Mouse (Mus musculus) heart, embryonic 10.5 days (tissue): ENCODE data around the gene Gimap7. TPM values are rescaled to one million over a fixed set of nuclear protein-coding genes. Genes with fewer than 3 reads are reported as not detected.

Experiments used
- DNase-seq: peaks from one replicate; pipeline ENCODE4 v3.0.0-alpha.2; 2017; ENCODE audit warnings: low spot score
- H3K27ac ChIP-seq: fragments of 300-500 bp; sonication (generic); 2 replicates; pipeline ENCODE4 v1.5.1; 2016; ENCODE audit warnings: mild to moderate bottlenecking
- H3K27me3 ChIP-seq: fragments of 300-500 bp; sonication (generic); 2 replicates; pipeline ENCODE4 v1.6.1; 2016; ENCODE audit warnings: mild to moderate bottlenecking; ENCODE audit not compliant: poor library complexity, insufficient read depth, severe bottlenecking
- H3K36me3 ChIP-seq: fragments of 300-500 bp; sonication (generic); 2 replicates; pipeline ENCODE4 v1.6.1; 2016; ENCODE audit warnings: mild to moderate bottlenecking, moderate library complexity
- H3K4me1 ChIP-seq: fragments of 300-500 bp; sonication (generic); 2 replicates; pipeline ENCODE4 v1.6.1; 2016; ENCODE audit warnings: mild to moderate bottlenecking
- H3K4me3 ChIP-seq: fragments of 300-500 bp; sonication (generic); 2 replicates; pipeline ENCODE4 v1.5.1; 2016; ENCODE audit warnings: mild to moderate bottlenecking, moderate library complexity
- H3K9me3 ChIP-seq: fragments of 300-500 bp; sonication (generic); 2 replicates; pipeline ENCODE4 v1.6.1; 2016; ENCODE audit warnings: mild to moderate bottlenecking, moderate library complexity
- WGBS: fragments of 180-500 bp; shearing (Covaris S2); methylation state at CpG from one replicate; pipeline ENCODE4 v1.1.7; 2016; 5-methylcytosine and 5-hydroxymethylcytosine counted together
- polyA plus RNA-seq: library from polyadenylated mRNA; unstranded; fragments of >200 nt; fragmentation: Nextera tagmentation; extraction: Ambion mirVana; gene quantifications from 2 replicates; pipeline ENCODE4 v1.2.1, GENCODE M21; 2016

The Gimap7 gene
- not detected in 2 replicates for polyA plus RNA-seq

DNA sequence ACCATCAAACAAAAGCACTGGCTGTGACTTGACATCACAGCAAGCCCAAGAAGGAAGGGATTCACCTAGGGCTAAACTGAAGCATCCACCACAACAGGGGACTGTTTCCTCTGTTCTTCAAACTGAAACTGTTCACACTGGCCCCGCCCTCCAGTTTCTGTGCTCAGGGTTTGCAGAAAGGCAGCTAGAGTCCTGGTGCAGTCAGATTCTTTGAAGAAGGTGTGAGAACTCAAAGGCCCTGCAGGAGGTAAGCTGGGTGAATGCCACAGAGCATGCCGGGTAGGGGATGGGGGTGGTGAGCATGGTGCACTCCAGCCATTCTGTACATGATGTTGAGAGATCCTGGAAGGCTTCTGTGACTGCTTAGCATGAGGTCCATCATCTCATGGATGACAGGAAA is at the start of gene Gimap7, which contains the start of gene Gm28053:
Gimap7 (plus strand) TSS at position 167 of the 400 bp plus-strand sequence.
Gm28053 (plus strand) TSS at position 153 of the 400 bp plus-strand sequence.
- no peaks in the 10 kb centered on the region for H3K9me3 ChIP-seq
- no peaks in the 10 kb centered on the region for H3K36me3 ChIP-seq
- H3K4me3 ChIP-seq: no peak within 1 kb of the TSS
- 55% methylated on average over 2 of the region's 2 CpGs for WGBS
- H3K27ac ChIP-seq: no peak within 1 kb of the TSS
- H3K27me3 ChIP-seq: no peaks in the 10 kb centered on the region
- no peaks in the 10 kb centered on the region for H3K4me1 ChIP-seq
- no peak for DNase-seq

DNA sequence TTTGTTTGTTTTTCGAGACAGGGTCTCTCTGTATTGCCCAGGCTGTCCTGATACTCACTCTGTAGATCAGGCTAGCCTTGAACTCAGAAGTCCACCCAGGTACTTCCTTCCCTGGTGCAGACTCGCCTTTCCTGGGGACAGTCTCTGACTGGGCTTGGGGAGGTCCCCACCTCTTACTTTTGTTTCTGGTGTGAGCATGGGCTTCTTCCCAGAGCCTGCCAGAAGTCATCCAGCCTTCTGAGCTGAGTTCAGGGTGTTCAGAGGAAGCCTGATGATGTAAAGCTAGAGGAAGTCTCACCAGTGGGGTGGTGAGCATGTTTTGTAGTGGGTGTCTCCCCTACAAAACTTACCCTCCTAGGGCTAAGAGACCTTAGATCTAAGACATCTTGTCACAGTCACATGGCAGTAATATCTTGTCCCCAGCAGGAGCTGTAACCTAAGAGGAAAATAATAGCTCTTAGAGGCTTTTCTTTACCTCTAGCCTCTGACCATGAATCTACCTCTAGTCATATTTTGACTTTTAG is 48.9 kb upstream of the Gimap7 start:
- Histone ChIP-seq H3K4me1 (no peaks in the 10 kb centered on the region), H3K27ac (no peak overlapping the region), H3K9me3 (no peaks in the 10 kb centered on the region), H3K4me3 (no peak overlapping the region), H3K27me3 (no peaks in the 10 kb centered on the region), H3K36me3 (no peaks in the 10 kb centered on the region)
- 70% methylated on average over 2 of the region's 2 CpGs for WGBS
- DNase-seq: no peak

DNA sequence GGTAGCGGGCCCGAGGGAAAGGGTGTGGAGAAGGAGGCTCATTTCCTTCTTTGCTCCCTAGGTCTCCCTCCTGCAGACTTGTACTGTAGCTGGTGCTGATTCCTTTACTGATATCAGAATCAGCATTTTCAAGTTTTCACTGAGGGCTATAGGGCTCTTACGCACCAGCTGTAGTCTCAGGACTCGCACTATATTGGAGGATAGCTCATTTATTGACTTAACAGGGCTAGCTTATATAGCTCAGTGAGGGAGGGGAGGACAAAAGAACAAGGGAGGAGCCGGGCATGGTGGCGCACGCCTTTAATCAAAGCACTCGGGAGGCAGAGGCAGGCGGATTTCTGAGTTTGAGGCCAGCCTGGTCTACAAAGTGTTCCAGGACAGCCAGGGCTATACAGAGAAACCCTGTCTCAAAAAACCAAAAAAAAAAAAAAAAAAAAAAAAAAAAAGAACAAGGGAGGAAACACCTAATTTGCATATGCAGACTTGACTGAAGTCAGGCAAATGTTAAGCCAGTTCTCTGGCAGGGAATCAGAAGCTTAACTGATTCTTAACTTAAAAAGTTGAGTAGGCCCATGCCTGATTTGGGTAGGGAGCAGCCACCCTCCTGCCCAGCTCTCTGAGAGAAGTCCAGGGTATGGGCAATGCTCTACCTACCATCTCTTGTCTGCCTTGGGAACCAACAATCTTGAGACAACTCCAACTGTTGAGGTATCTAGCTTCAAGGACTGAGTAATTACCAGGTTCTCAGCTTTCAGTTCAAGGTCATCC is 43.9 kb upstream of the Gimap7 start:
- 90% methylated on average over 9 of the region's 9 CpGs for WGBS
- H3K9me3 ChIP-seq: no peaks in the 10 kb centered on the region
- H3K27me3 ChIP-seq: no peaks in the 10 kb centered on the region
- no peaks in the 10 kb centered on the region for H3K36me3 ChIP-seq
- peaks cover 8% of the 10 kb centered on the region for H3K4me1 ChIP-seq
- no peak for DNase-seq
- H3K27ac ChIP-seq: no peak overlapping the region
- no peak overlapping the region for H3K4me3 ChIP-seq

DNA sequence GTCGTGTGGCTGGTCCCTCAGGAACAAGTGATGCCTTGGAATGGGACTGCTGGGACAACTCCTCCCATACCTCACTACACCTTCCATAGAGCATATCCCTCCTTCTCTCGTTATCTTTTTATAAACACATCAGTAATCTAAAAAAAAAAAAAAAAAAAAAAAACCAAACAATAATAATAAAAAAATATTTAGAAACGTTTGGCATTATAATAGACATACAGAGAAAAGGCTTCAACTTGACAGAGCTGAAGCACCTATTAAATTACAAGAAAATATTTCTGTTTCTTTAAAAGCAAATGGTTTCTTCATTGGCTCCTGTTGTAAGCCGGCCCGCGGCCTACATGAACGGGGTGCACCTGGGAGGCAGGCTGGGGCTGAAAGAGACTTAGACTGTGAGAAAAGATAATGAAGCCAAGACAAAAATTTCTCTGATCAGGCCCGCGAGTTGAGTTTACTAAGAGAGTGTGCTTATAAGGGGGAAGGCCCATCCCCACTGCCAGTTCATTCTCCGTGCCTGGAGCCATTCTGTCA is 43.0 kb upstream of the Gimap7 start:
- DNase-seq: no peak
- peak overlapping the region; percentile 65; the same call in 1 of the 2 replicates for H3K27ac ChIP-seq
- H3K36me3 ChIP-seq: no peaks in the 10 kb centered on the region
- H3K4me3 ChIP-seq: peak overlapping the region; percentile 46
- 51% methylated on average over 10 of the region's 10 CpGs for WGBS
- H3K4me1 ChIP-seq: peaks cover 8% of the 10 kb centered on the region
- H3K27me3 ChIP-seq: no peaks in the 10 kb centered on the region
- no peaks in the 10 kb centered on the region for H3K9me3 ChIP-seq

DNA sequence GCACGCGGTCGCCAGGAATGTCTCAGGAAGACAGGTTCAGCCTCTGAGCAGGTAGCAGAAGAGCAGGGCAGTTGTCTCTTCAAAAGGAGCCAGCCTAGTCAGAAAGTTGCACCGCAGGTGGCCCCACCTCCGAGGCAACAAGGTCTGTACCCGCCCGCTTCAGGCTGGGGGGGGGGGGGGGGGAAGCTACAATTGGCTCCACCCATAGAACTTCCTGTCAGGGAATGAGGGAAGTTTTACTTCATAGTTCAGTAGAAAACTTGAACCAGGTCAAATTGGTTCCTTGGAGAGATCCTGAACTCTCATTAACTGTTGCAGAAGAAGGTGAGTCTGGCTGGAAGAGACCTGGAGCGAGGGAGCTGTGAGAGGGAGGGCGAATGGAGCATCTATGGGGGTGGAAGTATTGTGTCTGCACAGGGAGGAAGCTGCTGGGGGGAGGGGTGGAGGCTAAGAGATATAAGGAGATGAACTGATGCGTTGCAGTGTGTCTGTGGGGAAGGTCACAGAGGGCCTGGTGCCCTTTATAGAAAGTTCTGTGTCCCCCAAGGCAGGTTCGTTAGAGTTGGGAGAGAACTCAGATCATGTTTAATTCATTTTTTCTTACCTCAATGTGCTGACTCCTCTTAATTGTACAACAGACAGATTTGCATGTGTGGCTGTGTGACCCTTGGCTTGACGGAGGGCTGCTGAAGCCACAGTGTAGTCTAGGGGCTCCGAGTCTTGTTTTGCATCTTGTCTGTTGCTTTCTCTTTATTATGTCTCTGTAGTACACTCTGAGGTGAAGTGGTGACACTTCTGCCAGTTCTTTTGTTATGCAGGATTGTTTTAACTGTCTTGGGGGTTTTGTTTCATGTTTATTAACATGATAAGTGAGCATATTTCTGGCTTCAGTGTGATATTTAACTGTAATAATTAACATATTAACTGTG is 42.2 kb upstream of the Gimap7 start, which contains the start of gene Gimap9:
Gimap9 (plus strand) TSS at position 199 of the 929 bp plus-strand sequence.
- H3K4me3 ChIP-seq: peak within 1 kb of the TSS; percentile 46
- WGBS: 19% methylated on average over 13 of the region's 13 CpGs
- peak; percentile 75 for DNase-seq
- H3K4me1 ChIP-seq: peaks cover 8% of the 10 kb centered on the region
- peak within 1 kb of the TSS; percentile 65; the same call in 1 of the 2 replicates for H3K27ac ChIP-seq
- no peaks in the 10 kb centered on the region for H3K9me3 ChIP-seq
- no peaks in the 10 kb centered on the region for H3K27me3 ChIP-seq
- H3K36me3 ChIP-seq: no peaks in the 10 kb centered on the region

DNA sequence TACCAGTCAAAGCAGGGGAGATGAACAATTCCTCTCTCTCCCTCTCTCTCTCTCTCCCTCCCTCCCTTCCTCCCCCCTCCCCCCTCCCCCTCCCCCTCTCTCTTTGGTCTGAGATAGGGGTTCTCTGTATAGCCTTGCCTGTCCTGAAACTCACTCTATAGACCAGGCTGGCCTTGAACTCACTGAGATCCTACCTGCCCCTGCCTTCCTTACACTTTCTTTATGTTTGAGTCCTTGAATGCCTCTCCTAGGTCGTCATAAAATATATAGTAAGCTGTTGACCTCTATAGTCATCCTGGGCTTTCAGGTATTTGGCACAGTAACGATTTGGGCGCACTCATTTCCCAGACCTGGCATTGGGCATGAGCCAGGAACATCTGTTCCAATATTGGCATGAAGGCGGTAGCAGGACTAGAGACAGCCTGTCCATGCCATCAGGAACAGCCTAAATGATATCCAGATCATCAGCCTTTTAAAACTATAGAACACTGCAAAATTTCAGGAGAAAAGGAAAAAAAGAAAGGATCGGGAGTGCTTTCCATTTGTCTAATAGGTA is 41.5 kb upstream of the Gimap7 start:
- Histone ChIP-seq H3K9me3 (no peaks in the 10 kb centered on the region), H3K4me1 (peaks cover 8% of the 10 kb centered on the region), H3K36me3 (no peaks in the 10 kb centered on the region), H3K27me3 (no peaks in the 10 kb centered on the region), H3K4me3 (peak overlapping the region; percentile 46), H3K27ac (no peak overlapping the region)
- 84% methylated on average over 5 of the region's 5 CpGs for WGBS
- no peak for DNase-seq

DNA sequence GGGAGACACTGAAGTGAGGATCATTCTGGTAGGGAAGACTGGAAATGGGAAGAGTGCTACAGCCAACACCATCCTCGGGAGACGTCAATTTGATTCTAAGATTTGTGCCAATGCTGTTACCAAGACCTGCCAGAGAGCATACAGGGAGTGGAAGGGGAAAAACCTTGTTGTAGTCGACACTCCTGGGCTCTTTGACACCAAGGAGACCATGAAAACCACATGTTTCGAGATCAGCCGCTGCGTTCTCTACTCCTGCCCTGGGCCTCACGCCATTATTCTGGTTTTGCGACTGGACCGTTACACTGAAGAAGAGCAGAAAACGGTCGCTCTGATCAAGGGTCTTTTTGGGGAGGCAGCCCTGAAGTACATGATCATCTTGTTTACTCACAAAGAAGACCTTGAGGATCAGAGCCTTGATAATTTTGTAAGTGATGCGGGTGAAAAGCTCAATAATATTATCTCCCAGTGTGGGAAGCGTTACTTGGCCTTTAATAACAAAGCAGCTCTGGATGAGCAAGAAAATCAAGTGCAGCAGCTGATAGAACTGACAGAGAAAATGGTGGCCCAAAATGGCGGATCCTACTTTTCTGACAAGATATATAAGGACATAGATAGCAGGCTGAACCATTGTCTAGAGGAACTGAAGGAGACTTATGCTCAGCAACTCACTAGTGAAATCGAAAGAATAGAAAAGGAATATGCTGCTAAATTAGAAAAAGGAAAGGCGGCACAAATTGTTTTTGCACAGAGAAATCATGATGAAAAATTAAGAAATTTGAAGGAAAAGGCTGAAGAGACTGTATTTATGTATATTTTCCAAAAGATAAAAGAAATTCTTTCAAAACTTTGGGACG is 40.7 kb upstream of the Gimap7 start:
- peaks cover 8% of the 10 kb centered on the region for H3K4me1 ChIP-seq

DNA sequence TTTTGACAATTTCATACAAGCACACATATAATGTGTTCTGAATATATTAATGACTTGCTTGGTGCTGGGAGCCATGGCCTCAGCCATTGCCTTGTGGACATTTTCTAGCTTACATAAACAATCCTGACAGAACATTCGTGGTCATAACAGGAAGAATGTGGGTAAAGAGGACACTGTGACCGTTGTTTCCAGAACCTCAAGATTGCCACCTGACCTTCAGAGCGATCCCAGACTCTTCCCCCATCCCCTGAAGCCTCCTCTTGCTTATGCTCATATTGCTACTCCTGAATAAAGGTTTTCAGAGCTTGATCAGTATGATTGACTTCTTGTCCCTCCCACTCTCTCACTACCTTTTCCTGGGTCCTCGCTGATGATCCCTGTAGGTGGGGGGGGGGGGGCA is 40.0 kb upstream of the Gimap7 start:
- H3K9me3 ChIP-seq: no peaks in the 10 kb centered on the region
- H3K36me3 ChIP-seq: no peaks in the 10 kb centered on the region
- no peaks in the 10 kb centered on the region for H3K27me3 ChIP-seq
- no peak overlapping the region for H3K27ac ChIP-seq
- H3K4me1 ChIP-seq: peaks cover 8% of the 10 kb centered on the region
- no peak overlapping the region for H3K4me3 ChIP-seq
- DNase-seq: no peak
- WGBS: 86% methylated on average over 4 of the region's 4 CpGs

More for the DNA sequence above, 40.7 kb upstream of the Gimap7 start:
- H3K27ac ChIP-seq: no peak overlapping the region
- DNase-seq: no peak
- no peaks in the 10 kb centered on the region for H3K36me3 ChIP-seq
- H3K4me3 ChIP-seq: no peak overlapping the region
- no peaks in the 10 kb centered on the region for H3K27me3 ChIP-seq
- 89% methylated on average over 17 of the region's 17 CpGs for WGBS
- no peaks in the 10 kb centered on the region for H3K9me3 ChIP-seq

DNA sequence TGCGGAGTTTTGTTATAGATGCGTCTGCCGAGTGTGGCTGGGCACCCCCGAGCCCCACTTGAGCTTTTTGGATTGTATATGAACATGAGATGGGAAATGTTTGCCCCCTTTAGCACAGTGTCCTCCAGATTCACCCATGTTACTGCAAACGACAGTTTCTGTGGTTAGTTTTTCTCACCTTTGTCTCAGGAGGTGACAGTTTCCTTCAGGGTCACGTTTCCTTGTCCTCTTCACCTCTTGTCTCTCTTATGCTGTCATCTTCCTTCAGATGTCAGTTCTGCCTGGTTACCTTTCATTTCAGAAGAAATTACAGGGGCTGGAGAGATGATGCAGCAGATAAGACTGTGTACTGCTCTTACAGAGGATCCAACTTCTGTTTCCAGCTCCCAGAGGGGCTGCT is 38.7 kb upstream of the Gimap7 start:
- Histone ChIP-seq H3K4me3 (no peak overlapping the region), H3K27ac (no peak overlapping the region), H3K9me3 (no peaks in the 10 kb centered on the region), H3K36me3 (no peaks in the 10 kb centered on the region), H3K4me1 (peaks cover 8% of the 10 kb centered on the region), H3K27me3 (no peaks in the 10 kb centered on the region)
- 77% methylated on average over 6 of the region's 6 CpGs for WGBS
- no peak for DNase-seq

DNA sequence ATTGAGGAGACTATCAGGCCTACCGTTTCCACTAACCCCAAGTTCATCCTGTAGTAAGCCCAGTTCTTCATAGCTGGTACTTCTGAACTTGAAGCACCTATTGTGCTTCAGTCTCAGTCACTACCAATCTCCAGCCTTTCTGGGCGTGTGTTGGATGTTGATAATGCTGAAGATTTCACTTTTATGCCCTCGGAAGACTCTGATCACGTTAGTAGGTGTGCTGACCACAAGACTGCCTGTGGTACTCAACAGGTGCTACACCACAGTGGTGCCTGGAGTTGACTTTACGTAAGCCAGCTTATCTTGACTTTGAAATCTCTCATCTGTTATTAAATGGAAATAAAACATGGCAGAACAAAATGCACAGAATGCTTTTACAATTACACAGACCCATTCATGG is 38.0 kb upstream of the Gimap7 start:
- 75% methylated on average over 5 of the region's 5 CpGs for WGBS
- peaks cover 8% of the 10 kb centered on the region for H3K4me1 ChIP-seq
- H3K36me3 ChIP-seq: no peaks in the 10 kb centered on the region
- H3K27ac ChIP-seq: no peak overlapping the region
- H3K27me3 ChIP-seq: no peaks in the 10 kb centered on the region
- peak; percentile 14 for DNase-seq
- H3K4me3 ChIP-seq: no peak overlapping the region
- H3K9me3 ChIP-seq: no peaks in the 10 kb centered on the region

DNA sequence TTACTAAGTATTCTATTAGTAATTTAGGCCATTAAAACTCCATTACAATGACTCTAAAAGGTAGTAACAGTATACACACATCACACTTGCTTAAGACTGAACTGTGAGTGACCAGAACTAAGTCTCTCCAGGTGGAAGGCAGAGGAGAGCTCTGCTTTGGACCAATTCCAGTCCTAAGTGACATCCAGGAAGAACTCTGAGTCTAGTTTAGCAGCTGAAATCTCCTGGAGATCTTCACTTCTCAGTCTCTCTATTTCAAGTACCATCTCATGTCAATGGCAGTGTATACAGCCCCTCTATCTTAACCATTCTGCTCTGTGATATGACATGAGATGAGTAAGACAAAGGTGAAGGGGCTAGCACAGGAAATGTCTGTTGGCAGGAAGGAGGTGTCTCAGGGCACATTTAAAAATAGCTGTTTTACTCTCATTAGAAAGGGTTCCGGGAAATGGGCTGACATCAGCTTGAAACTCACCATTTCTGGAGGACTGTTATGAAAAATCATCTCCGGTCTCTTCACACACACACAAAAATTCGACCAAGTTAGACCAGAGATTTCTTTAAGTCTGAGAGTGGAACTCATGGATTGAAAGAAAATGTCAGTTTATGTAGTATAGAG is 36.8 kb upstream of the Gimap7 start:
- H3K9me3 ChIP-seq: no peaks in the 10 kb centered on the region
- no peak overlapping the region for H3K27ac ChIP-seq
- no peaks in the 10 kb centered on the region for H3K27me3 ChIP-seq
- peak; percentile 24 for DNase-seq
- WGBS: 60% methylated on average over 3 of the region's 3 CpGs
- no peaks in the 10 kb centered on the region for H3K36me3 ChIP-seq
- H3K4me1 ChIP-seq: no peaks in the 10 kb centered on the region
- H3K4me3 ChIP-seq: no peak overlapping the region
